Mouse (Mus musculus) stomach, adult 2 months (tissue): ENCODE data around the gene Fosl2. TPM values are rescaled to one million over a fixed set of nuclear protein-coding genes. Genes with fewer than 3 reads are reported as not detected.

Experiments
- polyA plus RNA-seq: library from polyadenylated mRNA; depleted of rRNA; stranded (reverse); fragments of >200 nt; gene quantifications from 2 replicates; pipeline ENCODE4 v1.2.3, GENCODE M21; 2012; rRNA removed

Gene Fosl2
- polyA plus RNA-seq, result 26.3 and 31.4 TPM in 2 replicates

DNA sequence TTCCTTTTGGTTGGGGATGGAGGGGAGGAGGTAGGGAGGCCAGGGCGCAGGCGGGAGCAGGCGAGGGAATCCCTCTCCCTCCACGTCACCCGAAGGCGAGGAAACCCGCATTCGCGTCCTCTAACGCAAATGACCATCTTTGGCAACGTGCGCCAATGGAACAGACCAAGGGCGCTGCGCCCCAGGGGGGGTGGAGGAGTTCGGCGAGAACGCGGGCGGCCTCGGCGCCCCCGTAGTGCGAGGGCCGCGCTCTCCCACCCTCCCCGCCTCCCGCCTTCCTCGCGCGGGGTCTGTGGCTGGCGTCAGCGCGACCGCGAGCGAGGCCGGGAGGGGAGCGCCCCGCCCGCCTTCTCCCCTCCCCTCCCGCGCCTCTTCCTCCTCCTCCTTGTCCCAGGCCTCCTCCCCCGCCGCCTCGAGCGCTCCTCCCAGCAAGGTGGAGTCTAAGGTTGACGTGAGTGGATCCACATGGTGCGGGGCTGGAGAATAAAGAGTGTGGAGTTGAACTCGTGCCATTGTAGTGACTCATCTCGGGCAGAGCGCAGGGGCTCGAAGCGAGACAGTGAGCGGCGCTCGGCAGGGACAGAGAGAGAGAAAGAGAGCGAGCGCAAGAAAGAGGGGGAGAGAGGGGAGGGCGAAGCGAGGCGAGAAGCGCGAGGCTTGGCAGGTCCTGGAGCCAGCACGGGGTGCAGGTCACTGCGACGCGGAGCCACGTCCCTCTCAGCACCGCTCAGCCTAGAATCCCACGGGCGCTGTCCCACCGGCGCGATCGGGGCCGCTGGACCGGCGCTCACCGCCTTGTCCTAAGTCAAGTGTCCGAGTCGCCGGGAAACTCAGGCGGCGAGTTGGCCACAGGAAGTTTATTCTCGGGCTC is at the start of gene Fosl2:
Gene Fosl2 (plus strand): TSS at position 466 of the 871 bp plus-strand sequence.

Other genes with a start within 250 kb of the Fosl2 start
- gene Plb1, start 96.9 kb downstream of the Fosl2 start, polyA plus RNA-seq, result 0.32 and 0.72 TPM in 2 replicates